Mouse (Mus musculus) forebrain, embryonic 13.5 days (tissue): ENCODE measurements around the gene S100a16. TPM values are rescaled to one million over a fixed set of nuclear protein-coding genes. Genes with fewer than 3 reads are reported as not detected.

Experiments
- ATAC-seq: fragments of 200-750 bp; cut with Nextera tagmentation; 2 replicates; pipeline ENCODE4 v1.8.0; 2017
- H3K27ac ChIP-seq: fragments of 300-500 bp; sonication (generic); 2 replicates; pipeline ENCODE4 v1.5.1; 2015; ENCODE audit warnings: inconsistent platforms, mild to moderate bottlenecking, moderate library complexity
- H3K27me3 ChIP-seq: fragments of 300-500 bp; sonication (generic); 2 replicates; pipeline ENCODE4 v1.6.1; 2015; ENCODE audit warnings: mild to moderate bottlenecking, inconsistent platforms
- H3K36me3 ChIP-seq: fragments of 300-500 bp; sonication (generic); 2 replicates; pipeline ENCODE4 v1.6.1; 2015; ENCODE audit warnings: mild to moderate bottlenecking, inconsistent platforms; ENCODE audit not compliant: poor library complexity, severe bottlenecking
- H3K4me1 ChIP-seq: fragments of 300-500 bp; sonication (generic); 2 replicates; pipeline ENCODE4 v1.6.1; 2015; ENCODE audit warnings: inconsistent platforms
- H3K4me2 ChIP-seq: fragments of 300-500 bp; sonication (generic); 2 replicates; pipeline ENCODE4 v1.6.1; 2015; ENCODE audit warnings: inconsistent platforms, mild to moderate bottlenecking, moderate library complexity
- H3K4me3 ChIP-seq: fragments of 300-500 bp; sonication (generic); 2 replicates; pipeline ENCODE4 v1.5.1; 2015; ENCODE audit warnings: mild to moderate bottlenecking, inconsistent platforms
- H3K9ac ChIP-seq: fragments of 300-500 bp; sonication (generic); 2 replicates; pipeline ENCODE4 v1.6.1; 2015; ENCODE audit warnings: mild to moderate bottlenecking, inconsistent platforms
- H3K9me3 ChIP-seq: fragments of 300-500 bp; sonication (generic); replicated peaks from 2 replicates; pipeline ENCODE4 v1.6.1; 2016; ENCODE audit warnings: inconsistent platforms
- WGBS: fragments of 180-500 bp; shearing (Covaris S2); methylation state at CpG from one replicate; pipeline ENCODE4 v1.1.7; 2015; 5-methylcytosine and 5-hydroxymethylcytosine counted together
- polyA plus RNA-seq: library from polyadenylated mRNA; unstranded; fragments of >200 nt; fragmentation: Nextera tagmentation; extraction: Ambion mirVana; gene quantifications from 2 replicates; pipeline ENCODE4 v1.2.1, GENCODE M21; 2015

The S100a16 gene
- polyA plus RNA-seq, 1 experiment from 2014 or later = 35.1 TPM

GRCm38 (mm10) chr3:90526580-90526979 is 10.5 kb upstream of the S100a16 start, which contains the start of gene S100a14:
Gene S100a14, plus strand, starts transcription at chr3:90526856.
- Histone ChIP-seq H3K4me3 (no peak within 1 kb of the TSS), H3K27ac (no peak within 1 kb of the TSS), H3K9me3 (no peaks in the 10 kb centered on the region), H3K4me2 (no peak within 1 kb of the TSS), H3K4me1 (no peaks in the 10 kb centered on the region), H3K9ac (no peak within 1 kb of the TSS), H3K27me3 (no peaks in the 10 kb centered on the region), H3K36me3 (no peaks in the 10 kb centered on the region)
- WGBS = 80% methylated on average over 5 of the region's 5 CpGs
- ATAC-seq = no peak

GRCm38 (mm10) chr3:90527291-90527873 is 9.7 kb upstream of the S100a16 start:
- WGBS = 90% methylated on average over 7 of the region's 7 CpGs
- ATAC-seq = no peak
- Histone ChIP-seq H3K4me2 (no peak overlapping the region), H3K27me3 (no peaks in the 10 kb centered on the region), H3K9me3 (no peaks in the 10 kb centered on the region), H3K4me3 (no peak overlapping the region), H3K9ac (no peak overlapping the region), H3K4me1 (no peaks in the 10 kb centered on the region), H3K27ac (no peak overlapping the region), H3K36me3 (no peaks in the 10 kb centered on the region)

GRCm38 (mm10) chr3:90531713-90532112 is 5.3 kb upstream of the S100a16 start:
- no peak for ATAC-seq
- Histone ChIP-seq H3K4me2 (no peak overlapping the region), H3K4me3 (no peak overlapping the region), H3K4me1 (no peaks in the 10 kb centered on the region), H3K27ac (no peak overlapping the region), H3K27me3 (no peaks in the 10 kb centered on the region), H3K9ac (no peak overlapping the region), H3K36me3 (no peaks in the 10 kb centered on the region), H3K9me3 (no peaks in the 10 kb centered on the region)
- WGBS = 76% methylated on average over 5 of the region's 5 CpGs

GRCm38 (mm10) chr3:90535446-90535845 is 1.6 kb upstream of the S100a16 start:
- no peaks in the 10 kb centered on the region for H3K36me3 ChIP-seq
- no peaks in the 10 kb centered on the region for H3K9me3 ChIP-seq
- 67% methylated on average over 1 of the region's 1 CpGs for WGBS
- no peak overlapping the region for H3K27ac ChIP-seq
- no peak overlapping the region for H3K4me3 ChIP-seq
- H3K4me2 ChIP-seq = no peak overlapping the region
- no peak for ATAC-seq
- no peaks in the 10 kb centered on the region for H3K27me3 ChIP-seq
- no peaks in the 10 kb centered on the region for H3K4me1 ChIP-seq
- H3K9ac ChIP-seq = no peak overlapping the region

GRCm38 (mm10) chr3:90537905-90538296 is 847 bp downstream of the S100a16 start:
- ATAC-seq = no peak
- no peak overlapping the region for H3K4me2 ChIP-seq

GRCm38 (mm10) chr3:90540904-90541303 is 3.9 kb downstream of the S100a16 start:
- Histone ChIP-seq H3K4me2 (no peak overlapping the region), H3K9ac (peak overlapping the region; percentile 30; the same call in 1 of the 2 replicates), H3K9me3 (no peaks in the 10 kb centered on the region), H3K36me3 (no peaks in the 10 kb centered on the region), H3K4me1 (peaks cover 17% of the 10 kb centered on the region; the same call in 1 of the 2 replicates), H3K27ac (no peak overlapping the region), H3K27me3 (no peaks in the 10 kb centered on the region), H3K4me3 (no peak overlapping the region)
- ATAC-seq = peak; percentile 72
- WGBS = 33% methylated on average over 4 of the region's 4 CpGs

More at GRCm38 (mm10) chr3:90537905-90538296, 847 bp downstream of the S100a16 start:
- Histone ChIP-seq H3K27ac (no peak overlapping the region), H3K4me3 (no peak overlapping the region), H3K4me1 (peaks cover 17% of the 10 kb centered on the region; the same call in 1 of the 2 replicates), H3K27me3 (no peaks in the 10 kb centered on the region), H3K9ac (no peak overlapping the region), H3K36me3 (no peaks in the 10 kb centered on the region), H3K9me3 (no peaks in the 10 kb centered on the region)
- WGBS = 79% methylated on average over 5 of the region's 5 CpGs

- no peaks in the 10 kb centered on the region for H3K9me3 ChIP-seq
- no peaks in the 10 kb centered on the region for H3K4me1 ChIP-seq
- WGBS = 68% methylated on average over 5 of the region's 5 CpGs
- no peaks in the 10 kb centered on the region for H3K27me3 ChIP-seq
- no peak for ATAC-seq
- H3K27ac ChIP-seq = no peak overlapping the region
- H3K4me2 ChIP-seq = no peak overlapping the region
- no peak overlapping the region for H3K9ac ChIP-seq
- H3K4me3 ChIP-seq = no peak overlapping the region
- H3K36me3 ChIP-seq = no peaks in the 10 kb centered on the region
Measured at GRCm38 (mm10) chr3:90549676-90550420, 12.8 kb downstream of the S100a16 start.

- H3K4me1 ChIP-seq = no peaks in the 10 kb centered on the region
- WGBS = 93% methylated on average over 2 of the region's 2 CpGs
- H3K27me3 ChIP-seq = no peaks in the 10 kb centered on the region
- no peak overlapping the region for H3K4me2 ChIP-seq
- no peak overlapping the region for H3K4me3 ChIP-seq
- no peak for ATAC-seq
- H3K9ac ChIP-seq = no peak overlapping the region
- no peaks in the 10 kb centered on the region for H3K9me3 ChIP-seq
- no peaks in the 10 kb centered on the region for H3K36me3 ChIP-seq
- no peak overlapping the region for H3K27ac ChIP-seq
Measured at GRCm38 (mm10) chr3:90550421-90550790, 13.4 kb downstream of the S100a16 start.

GRCm38 (mm10) chr3:90552231-90552630 is 15.2 kb downstream of the S100a16 start:
- no peak for ATAC-seq
- 93% methylated on average over 2 of the region's 2 CpGs for WGBS

GRCm38 (mm10) chr3:90555954-90556353 is 18.9 kb downstream of the S100a16 start:
- Histone ChIP-seq H3K4me1 (peaks cover 13% of the 10 kb centered on the region), H3K27ac (peak overlapping the region; percentile 65), H3K9me3 (no peaks in the 10 kb centered on the region), H3K9ac (no peak overlapping the region), H3K27me3 (no peaks in the 10 kb centered on the region), H3K4me3 (no peak overlapping the region), H3K36me3 (no peaks in the 10 kb centered on the region), H3K4me2 (no peak overlapping the region)
- ATAC-seq = peak; percentile 95
- 18% methylated on average over 5 of the region's 5 CpGs for WGBS

More at GRCm38 (mm10) chr3:90552231-90552630, 15.2 kb downstream of the S100a16 start:
- no peak overlapping the region for H3K4me3 ChIP-seq
- H3K27me3 ChIP-seq = no peaks in the 10 kb centered on the region
- no peaks in the 10 kb centered on the region for H3K9me3 ChIP-seq
- H3K9ac ChIP-seq = no peak overlapping the region
- H3K27ac ChIP-seq = no peak overlapping the region
- no peaks in the 10 kb centered on the region for H3K36me3 ChIP-seq
- no peak overlapping the region for H3K4me2 ChIP-seq
- H3K4me1 ChIP-seq = peaks cover 13% of the 10 kb centered on the region

GRCm38 (mm10) chr3:90560008-90560628 is 23.1 kb downstream of the S100a16 start, which contains the start of gene S100a3:
Gene S100a3, plus strand, starts transcription at chr3:90560578.
- no peak within 1 kb of the TSS for H3K4me2 ChIP-seq
- H3K9ac ChIP-seq = no peak within 1 kb of the TSS
- H3K27me3 ChIP-seq = no peaks in the 10 kb centered on the region
- peaks cover 13% of the 10 kb centered on the region for H3K4me1 ChIP-seq
- no peak for ATAC-seq
- WGBS = 86% methylated on average over 6 of the region's 6 CpGs
- H3K4me3 ChIP-seq = no peak within 1 kb of the TSS
- H3K36me3 ChIP-seq = no peaks in the 10 kb centered on the region
- no peaks in the 10 kb centered on the region for H3K9me3 ChIP-seq
- H3K27ac ChIP-seq = no peak within 1 kb of the TSS

- H3K4me2 ChIP-seq = no peak overlapping the region
- H3K4me3 ChIP-seq = no peak overlapping the region
- H3K36me3 ChIP-seq = no peaks in the 10 kb centered on the region
- no peak for ATAC-seq
- no peak overlapping the region for H3K9ac ChIP-seq
- H3K9me3 ChIP-seq = no peaks in the 10 kb centered on the region
- no peaks in the 10 kb centered on the region for H3K27me3 ChIP-seq
- H3K27ac ChIP-seq = no peak overlapping the region
- 89% methylated on average over 5 of the region's 5 CpGs for WGBS
- H3K4me1 ChIP-seq = no peaks in the 10 kb centered on the region
Measured at GRCm38 (mm10) chr3:90574691-90575090, 37.6 kb downstream of the S100a16 start.
